Mouse (Mus musculus) right cerebral cortex, adult 18-20 months (tissue): ENCODE data around the gene BC049730.
"Not testable (repeated sequence)": the region's sequence is repeated elsewhere in the genome, so short reads cannot be mapped to it uniquely, and the experiment has no call there.

Experiments used
- DNase-seq: peaks from one replicate; pipeline ENCODE4 v3.0.0; 2022; ENCODE audit warnings: mixed read lengths

The BC049730 gene

DNA sequence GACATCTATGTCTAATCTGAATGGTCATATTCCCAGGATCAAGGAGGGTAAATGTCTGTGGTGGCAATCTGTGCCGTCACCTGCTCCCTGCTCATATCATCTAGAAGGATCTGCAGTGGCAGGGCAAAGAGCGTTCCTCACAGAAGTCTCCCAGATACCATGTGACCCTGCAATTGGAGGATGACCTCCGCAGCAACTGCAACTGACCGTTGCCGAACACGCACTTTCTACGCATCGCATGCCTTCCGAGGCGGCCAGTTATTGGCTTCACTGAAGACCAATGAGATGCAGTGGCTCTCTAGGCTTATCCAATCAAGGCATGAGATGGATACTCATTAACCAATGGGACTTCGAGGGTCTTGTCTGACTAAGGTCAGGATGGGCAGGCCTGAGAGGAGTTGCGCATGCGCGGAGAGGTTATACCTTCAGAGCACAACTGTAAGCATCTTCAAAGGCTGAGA, at the start of gene BC049730:
BC049730 (plus strand) TSS at position 411 of the 461 bp plus-strand sequence.
- no peak for DNase-seq

DNA sequence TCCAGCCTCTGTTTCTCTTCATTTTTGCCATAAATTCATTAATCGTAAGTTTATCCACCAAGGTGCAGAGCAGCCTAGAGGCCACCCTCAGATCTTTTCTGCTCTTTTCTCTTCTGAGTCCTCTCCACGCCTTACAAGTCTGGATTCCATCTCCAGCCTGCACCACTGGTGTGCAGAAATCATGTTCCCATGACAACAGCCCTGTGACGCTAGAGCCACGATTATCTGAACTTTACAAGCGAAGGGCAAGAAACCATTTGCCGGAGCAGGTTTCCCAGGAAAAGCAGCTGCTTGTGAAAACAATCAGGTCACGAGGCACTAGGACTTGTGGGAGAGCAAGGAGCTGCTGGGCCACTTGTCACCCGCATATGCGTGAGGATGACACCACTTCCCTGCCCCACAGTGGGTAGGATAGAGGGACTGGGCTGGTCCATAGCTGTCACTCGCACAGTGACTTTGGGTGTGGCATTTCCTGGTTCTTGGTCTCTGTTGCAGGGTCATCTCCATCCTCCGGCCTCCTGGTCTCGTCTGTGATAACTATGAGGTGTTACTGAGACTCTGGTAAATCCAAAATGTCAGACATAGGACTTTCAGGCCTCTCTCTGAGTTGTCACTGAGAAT, 49.2 kb upstream of the BC049730 start:
- DNase-seq, result peak; percentile 14

- DNase-seq, result no peak
Observed at GRCm38 (mm10) chr7:24661118-24661904, 47.7 kb upstream of the BC049730 start.

DNA sequence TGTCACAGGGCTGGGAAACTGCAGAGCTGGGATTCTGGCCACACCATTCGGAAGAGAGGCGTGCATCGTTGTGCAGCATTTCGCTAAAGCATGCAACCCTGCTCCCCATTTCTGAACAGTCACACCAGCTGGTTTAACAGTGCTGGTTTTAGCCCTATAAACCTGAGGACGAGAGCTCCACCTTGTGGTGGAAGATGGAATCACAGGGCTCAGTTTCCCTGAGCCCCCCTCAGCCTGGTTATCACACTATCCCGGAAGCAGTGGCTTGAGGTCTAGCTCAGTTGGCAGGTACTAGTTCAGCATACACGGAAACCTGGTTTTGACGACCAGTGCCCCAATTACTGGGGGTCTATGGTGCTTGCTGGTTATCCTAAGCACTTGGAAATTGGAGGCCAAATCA, 46.5 kb upstream of the BC049730 start:
- peak; percentile 39 for DNase-seq

- no peak for DNase-seq
Observed at GRCm38 (mm10) chr7:24664301-24664700, 44.7 kb upstream of the BC049730 start.

- no peak for DNase-seq
Observed at GRCm38 (mm10) chr7:24664959-24665358, 44.1 kb upstream of the BC049730 start.

DNA sequence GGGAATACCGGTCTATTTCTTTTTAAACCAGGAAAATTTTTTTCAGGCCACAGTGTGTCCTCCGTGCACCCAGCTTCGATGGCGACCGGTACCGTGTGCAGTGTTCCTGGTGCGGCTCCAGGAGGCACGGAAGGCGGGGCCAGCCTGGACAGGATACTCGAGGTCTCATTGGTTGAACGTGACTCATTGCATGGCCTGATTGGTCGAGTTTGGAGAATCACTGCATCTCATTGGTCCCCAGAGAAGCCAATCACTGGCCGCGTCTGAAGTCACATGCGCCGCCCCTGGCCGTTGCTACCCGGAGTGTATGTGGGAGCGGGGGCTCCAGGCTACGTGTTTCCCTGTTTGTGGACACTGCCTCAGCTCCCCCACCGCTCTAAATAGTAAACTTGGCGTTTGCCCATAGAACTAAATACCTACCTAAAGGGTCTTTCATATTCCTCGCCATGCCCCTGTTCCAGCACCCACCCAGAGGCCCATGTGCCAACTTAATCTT, 37.0 kb upstream of the BC049730 start:
- DNase-seq, result no peak

DNA sequence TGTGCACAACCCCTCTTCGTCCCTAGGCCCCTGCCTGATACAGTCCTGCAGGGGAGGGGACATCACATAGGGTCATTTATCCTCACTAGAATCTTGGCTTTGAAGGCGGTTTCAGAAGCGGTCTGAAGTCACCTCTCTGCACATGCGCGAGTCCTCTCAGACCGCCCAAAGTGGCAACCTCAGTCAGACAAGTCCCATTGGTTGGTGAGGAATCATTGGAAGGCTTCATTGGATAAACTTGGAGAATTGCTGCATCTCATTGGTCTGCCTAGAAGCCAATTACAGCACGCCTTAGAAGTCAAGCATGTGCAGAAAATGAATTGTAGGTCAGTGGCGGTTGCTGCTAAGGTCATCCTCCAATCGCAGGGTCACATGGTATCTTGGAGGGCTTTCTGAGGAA, 32.5 kb upstream of the BC049730 start, which contains the start of gene Tex101:
Tex101 (minus strand) TSS at position 101 of the 400 bp plus-strand sequence.
- DNase-seq, result no peak

DNA sequence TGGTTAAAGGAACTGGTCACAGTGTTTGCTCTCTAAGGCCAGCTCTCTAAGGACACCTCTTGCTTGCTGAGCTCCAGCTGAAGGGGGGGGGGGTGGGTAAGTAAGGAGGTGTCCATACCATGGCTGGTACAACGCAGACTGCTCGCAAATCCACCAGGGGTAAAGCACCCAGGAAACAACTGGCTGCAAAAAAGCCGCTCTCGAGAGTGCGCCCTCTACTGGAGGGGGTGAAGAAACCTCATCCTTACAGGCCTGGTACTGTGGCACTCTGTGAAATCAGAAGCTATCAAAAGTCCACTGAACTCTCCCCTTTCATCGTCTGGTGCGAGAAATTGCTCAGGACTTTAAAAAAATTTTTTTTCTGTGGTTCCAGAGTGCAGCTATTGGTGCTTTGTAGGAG, 24.9 kb upstream of the BC049730 start:
- not testable (repeated sequence) for DNase-seq

DNA sequence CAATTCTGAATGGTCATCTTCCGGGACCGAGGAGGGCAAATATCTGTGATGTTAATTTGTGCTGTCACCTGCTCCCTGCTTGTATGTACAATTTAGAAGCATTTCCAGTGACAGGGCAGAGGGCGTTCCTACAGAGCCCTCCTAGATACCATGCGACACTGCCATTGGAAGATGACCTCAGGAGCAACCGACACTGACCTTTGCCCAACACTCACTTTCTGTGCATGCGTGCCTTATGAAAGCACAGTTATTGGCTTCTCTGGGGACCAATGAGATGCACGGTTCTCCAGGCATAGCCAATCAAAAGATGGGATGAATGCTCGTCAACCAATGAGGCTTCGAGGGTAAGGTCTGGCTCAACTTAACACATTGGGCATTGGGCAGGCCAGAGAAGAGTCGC, 21.5 kb upstream of the BC049730 start:
- DNase-seq, result not testable (repeated sequence)

- DNase-seq, result not testable (repeated sequence)
Observed at GRCm38 (mm10) chr7:24692693-24693092, 16.3 kb upstream of the BC049730 start.

- DNase-seq, result not testable (repeated sequence)
Observed at GRCm38 (mm10) chr7:24697891-24698290, 11.2 kb upstream of the BC049730 start.

GRCm38 (mm10) chr7:24702841-24703240, 6.2 kb upstream of the BC049730 start:
- not testable (repeated sequence) for DNase-seq

- DNase-seq, result no peak
Observed at GRCm38 (mm10) chr7:24715039-24715438, 6.0 kb downstream of the BC049730 start.

- DNase-seq, result not testable (repeated sequence)
Observed at GRCm38 (mm10) chr7:24726808-24727207, 17.8 kb downstream of the BC049730 start, which contains the start of gene Gm4763. TSS of gene Gm4763 (minus strand) at chr7:24726908.

- no peak for DNase-seq
Observed at GRCm38 (mm10) chr7:24735970-24736670, 27.1 kb downstream of the BC049730 start.

DNA sequence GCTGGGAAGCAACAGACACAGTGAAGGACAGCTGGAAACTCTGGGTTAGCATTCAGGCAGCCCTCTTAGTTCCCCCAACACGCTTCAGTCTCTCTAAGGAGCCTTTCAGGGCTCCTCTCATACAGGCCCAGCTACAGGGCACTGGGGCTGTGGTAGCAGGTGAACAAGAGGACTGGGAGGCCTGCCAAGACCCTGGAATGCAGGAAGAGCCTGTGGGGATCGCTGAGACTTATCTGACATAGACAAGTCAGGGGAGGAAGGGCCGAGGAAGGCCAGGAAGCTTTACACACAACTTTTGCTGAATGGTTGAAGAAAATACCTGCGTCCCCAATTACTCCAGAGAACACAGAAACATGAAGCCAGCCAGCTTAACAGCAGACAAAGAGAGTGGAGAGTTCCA, 41.7 kb downstream of the BC049730 start:
- no peak for DNase-seq

DNA sequence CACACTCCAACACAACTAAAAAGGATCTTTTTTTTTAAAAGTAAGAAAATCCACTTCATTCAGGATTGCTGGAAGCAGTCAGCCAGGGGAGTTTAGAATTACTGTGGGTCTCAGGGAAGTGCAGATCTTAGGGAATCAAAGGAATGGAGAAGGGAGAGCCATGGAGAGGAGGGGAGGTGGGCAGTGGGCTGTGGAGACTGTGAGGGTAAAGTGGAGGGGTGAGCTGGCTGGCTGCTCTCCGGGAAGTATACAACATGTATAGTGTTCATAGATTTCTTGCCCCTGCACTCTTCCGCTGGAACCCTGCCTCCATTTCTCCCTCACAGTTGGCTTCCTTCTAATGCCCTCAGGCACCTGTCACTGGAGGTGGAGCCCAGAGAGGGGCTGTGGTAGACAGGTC, 42.6 kb downstream of the BC049730 start:
- DNase-seq, result no peak

DNA sequence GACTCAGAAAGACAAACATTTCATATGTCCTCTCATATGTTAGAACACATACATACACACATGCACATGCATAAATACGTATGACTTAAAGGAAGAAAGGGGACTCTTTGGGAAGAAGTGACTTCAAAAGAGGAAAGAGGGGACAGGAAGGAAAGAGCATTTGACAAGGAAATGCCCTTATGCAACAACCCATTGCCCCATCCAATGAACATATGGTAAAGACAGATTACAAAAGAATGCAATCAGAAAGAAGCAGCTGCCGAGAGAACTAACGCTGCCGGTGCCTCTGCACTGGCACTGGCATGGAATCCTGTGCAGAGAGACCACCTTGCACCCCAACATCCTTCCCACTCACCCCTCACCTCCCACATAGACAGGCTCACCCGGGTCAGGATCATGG, 44.4 kb downstream of the BC049730 start:
- no peak for DNase-seq

- DNase-seq, result no peak
Observed at GRCm38 (mm10) chr7:24758520-24758919, 49.5 kb downstream of the BC049730 start.

DNA sequence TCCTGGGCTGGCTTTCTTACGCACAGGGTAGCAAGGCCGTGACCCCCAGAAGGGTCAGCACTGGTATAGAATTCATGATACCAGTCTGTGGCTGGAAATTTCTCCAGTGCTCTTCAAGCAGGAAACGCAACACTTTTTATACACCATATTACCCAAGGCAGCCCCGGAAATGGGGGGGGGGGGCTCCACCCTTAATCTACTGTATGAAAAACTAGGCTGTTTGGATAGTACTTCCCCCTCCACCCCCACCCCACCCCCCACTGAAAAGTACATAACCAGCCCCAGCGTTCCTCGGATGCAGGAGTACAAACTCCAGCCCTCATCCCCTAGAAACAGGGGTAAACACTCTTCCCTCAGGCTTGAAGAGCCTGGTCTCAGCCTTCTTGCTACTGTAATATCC, 51.2 kb downstream of the BC049730 start, which contains the start of gene Cd177:
Cd177 (minus strand) TSS at position 101 of the 400 bp plus-strand sequence.
- DNase-seq, result no peak

DNA sequence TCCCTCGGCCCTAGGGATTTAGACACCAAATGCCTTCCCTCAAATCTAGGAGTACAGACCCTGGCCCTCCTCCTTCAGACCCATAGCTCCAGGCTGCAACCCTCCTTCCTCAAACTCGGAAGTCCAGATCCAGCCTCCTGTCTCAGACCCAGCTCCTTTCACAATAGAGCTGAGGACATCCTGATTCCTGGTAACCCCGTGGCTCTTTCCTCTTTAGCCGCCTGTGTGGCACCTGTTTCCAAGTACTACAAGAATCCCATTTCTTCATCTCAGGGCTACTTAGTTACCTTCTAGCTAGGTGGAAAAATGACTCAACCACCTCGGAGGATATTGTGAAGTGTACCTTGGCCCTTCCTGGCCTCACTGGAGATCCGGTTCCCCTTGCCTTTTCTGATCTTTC, 52.1 kb downstream of the BC049730 start:
- DNase-seq, result no peak

DNA sequence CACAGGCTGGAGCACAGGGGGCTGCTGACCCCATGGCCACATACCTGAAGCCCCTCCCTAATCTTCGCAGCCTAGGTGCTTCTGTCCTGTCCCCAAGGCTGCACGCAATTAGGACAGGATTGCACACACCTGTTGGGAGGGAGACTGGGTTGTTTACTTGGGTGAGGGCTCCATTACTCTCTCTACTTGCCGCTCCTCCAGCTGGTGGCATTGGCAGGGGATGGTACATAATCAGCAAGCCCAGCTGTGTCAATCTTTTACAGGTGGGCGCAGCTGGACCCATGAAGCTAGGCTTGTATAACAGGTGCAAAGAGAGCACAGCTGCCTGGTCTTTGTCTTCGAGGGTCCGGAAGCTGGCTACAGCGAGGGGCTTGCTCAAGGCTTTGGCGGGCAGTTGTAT, 53.5 kb downstream of the BC049730 start:
- no peak for DNase-seq
